Mouse (Mus musculus): Measurements from ENCODE around the gene 9330182L06Rik.

9330182L06Rik gene

GRCm38 (mm10) chr5:9361982-9362661 is 96.2 kb downstream of the 9330182L06Rik start:
- no peak for DNase-seq (ENCODE audit: low spot score)

DNA sequence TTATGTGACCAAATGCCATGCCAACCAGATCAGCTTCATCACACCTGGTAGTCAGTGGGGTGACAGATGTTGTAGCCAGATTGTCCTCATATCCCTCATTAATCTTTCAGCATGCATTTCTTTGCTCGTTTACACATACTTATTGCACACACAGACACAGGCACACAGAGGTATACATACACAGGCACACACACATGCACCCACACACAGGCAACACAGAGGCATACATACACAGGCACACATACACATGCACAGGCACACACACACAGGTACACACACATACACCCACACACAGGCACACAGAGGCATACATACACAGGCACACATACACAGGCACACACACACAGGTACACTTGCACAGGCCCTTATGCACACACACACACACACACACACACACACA is 99.0 kb downstream of the 9330182L06Rik start:
- no peak for DNase-seq (ENCODE audit: low spot score)

DNA sequence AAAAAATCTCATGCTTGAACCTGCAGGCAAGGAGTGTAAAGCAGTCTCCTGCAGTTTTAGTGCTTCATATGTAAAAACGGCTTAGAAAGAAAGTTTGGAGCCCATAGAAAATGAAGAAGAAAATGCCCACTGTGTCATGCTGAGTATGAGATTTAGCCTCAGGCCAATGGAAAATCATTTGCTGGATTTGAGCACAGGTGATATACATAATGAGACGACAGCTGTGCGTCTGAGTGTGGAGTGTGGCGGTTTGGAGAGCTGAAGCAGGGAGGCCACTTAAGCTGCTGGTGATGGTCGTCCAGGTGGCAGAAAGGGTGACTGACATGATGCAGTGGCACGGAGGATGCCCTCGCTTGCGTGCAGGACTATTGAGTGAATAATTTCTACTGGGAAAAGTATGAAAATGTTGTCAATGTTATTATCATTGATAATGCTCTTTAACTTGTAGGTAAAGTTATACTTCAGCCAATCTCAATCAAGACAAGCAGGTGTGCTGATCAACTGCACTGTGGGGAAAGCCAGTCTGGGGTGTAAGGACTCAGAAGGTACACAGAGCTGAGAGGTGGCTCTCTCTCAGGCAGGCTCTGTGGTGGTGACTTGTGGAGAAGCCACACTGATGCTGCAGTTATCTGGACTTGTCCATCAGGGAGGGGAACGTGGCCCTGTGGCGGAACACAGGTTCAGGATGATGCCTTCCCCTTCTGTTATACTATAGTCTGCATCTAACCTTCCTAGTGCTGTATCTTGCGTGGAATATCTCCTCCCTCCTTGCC is 102.2 kb downstream of the 9330182L06Rik start:
- DNase-seq (ENCODE audit: low spot score): no peak

- no peak for DNase-seq (ENCODE audit: low spot score)
Measured at GRCm38 (mm10) chr5:9371127-9371526, 105.2 kb downstream of the 9330182L06Rik start.

GRCm38 (mm10) chr5:9373341-9373740 is 107.4 kb downstream of the 9330182L06Rik start:
- DNase-seq (ENCODE audit: low spot score): no peak

- no peak for DNase-seq (ENCODE audit: low spot score)
Measured at GRCm38 (mm10) chr5:9389968-9390367, 124.0 kb downstream of the 9330182L06Rik start.

DNA sequence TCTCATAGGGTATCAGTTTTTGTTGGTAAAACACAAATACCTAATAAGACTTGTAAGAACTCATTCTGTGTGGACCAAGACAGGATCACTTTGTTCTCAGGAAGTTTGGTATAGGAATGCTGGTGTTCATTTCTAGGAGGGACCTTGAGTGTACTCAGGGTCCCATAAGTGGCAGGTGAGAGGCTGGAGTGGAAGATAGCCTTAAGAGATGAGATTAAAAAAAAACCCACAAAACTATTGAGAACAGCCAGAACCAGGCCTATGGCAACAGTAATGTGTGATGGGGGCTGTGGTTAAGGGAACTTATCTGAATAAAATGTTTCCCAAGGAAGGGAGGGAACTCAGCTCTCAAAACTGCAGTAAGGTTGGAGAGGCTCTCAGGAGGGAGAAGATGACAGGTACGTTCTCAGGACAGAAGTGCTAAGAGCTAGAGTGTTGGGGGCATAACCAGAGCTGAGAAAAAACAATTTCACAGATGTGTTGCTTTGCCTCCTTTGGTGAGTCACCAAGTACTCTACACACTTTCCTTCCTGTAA is 126.0 kb downstream of the 9330182L06Rik start:
- DNase-seq (ENCODE audit: low spot score): no peak

DNA sequence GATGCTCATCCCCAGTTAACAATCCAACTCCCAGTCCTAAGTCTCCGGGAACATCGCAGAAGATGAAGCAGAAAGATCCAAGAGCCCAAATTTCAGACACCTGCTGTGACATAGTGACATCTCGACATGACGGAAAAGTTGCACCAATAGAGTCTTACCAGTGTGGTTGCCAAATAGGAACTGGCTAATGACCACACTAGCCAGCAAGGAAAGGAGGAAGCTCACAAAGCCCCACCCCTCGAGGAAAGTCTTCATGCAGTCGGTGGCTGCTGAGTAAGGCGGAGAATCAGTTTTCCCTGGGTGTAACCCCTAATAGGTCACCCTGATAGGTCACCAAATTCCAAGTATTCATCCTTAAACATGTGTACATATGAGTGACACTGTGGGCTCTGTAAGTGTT is 151.2 kb downstream of the 9330182L06Rik start:
- no peak for DNase-seq (ENCODE audit: low spot score)

GRCm38 (mm10) chr5:9417802-9418201 is 151.9 kb downstream of the 9330182L06Rik start:
- no peak for DNase-seq (ENCODE audit: low spot score)

GRCm38 (mm10) chr5:9419964-9420363 is 154.0 kb downstream of the 9330182L06Rik start:
- DNase-seq (ENCODE audit: low spot score): no peak

- DNase-seq (ENCODE audit: low spot score): no peak
Measured at GRCm38 (mm10) chr5:9424464-9424863, 158.5 kb downstream of the 9330182L06Rik start.

DNA sequence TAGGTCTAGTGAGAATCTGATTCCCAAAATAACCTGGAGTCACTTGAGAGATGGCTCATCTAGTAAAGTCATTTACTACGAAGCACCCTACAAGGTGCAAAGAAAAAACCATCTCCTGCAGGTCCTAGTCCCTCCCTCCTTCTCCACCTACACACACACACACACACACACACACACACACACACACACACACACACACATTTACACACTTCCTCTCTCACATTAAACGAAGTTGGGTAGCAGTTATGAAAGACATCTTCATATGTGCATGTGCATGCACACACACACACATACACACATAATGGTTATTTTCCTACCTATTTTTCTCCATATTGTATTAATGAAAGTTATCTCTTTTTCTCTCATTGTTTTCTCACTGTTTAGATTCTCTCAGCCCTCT is 161.2 kb downstream of the 9330182L06Rik start:
- DNase-seq (ENCODE audit: low spot score): no peak

- peak; percentile 4 for DNase-seq (ENCODE audit: low spot score)
Measured at GRCm38 (mm10) chr5:9427581-9428241, 161.8 kb downstream of the 9330182L06Rik start.

GRCm38 (mm10) chr5:9428728-9429127 is 162.8 kb downstream of the 9330182L06Rik start:
- no peak for DNase-seq (ENCODE audit: low spot score)

- no peak for DNase-seq (ENCODE audit: low spot score)
Measured at GRCm38 (mm10) chr5:9446146-9446545, 180.2 kb downstream of the 9330182L06Rik start.

DNA sequence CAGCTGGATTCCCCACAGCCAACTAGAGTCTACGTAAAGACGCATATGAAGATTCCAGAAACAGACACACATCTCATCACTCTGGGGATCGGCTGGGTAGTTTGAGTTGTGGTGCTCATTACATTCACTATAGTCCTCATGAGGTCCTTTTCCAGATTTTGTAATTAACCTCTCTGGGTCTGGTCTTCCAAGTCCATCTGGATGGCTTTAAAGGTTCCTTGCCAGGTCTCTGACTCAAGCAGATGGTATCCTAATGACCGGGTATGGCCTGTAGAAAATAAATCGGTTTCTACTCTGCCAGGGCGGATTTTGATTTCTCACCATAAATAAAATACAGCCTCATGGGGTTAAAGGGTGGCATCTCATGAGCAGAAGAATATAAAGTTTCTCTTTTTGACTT is 183.0 kb downstream of the 9330182L06Rik start:
- no peak for DNase-seq (ENCODE audit: low spot score)

GRCm38 (mm10) chr5:9449570-9449969 is 183.7 kb downstream of the 9330182L06Rik start:
- no peak for DNase-seq (ENCODE audit: low spot score)

DNA sequence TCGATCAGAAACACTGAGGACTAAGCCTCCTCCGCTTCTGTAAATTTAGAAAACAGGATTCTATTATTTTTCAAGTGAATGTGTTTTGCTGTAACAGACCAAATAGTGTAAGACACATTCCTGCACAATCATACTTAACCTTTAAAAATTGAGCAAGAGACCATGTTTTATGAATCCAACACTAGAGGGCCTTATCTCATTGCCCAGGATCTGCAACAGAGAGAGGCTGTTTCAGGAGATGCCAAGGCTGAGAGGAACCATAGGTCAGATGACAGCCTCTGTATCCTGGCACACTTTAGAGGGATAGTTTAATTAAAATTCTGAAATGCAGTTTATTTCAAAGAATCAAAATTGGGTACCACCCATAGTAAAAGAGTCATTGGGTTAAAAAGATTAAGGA is 187.4 kb downstream of the 9330182L06Rik start:
- DNase-seq (ENCODE audit: low spot score): no peak

- DNase-seq (ENCODE audit: low spot score): no peak
Measured at GRCm38 (mm10) chr5:9477587-9477986, 211.7 kb downstream of the 9330182L06Rik start.

- DNase-seq (ENCODE audit: low spot score): no peak
Measured at GRCm38 (mm10) chr5:9495456-9495855, 229.5 kb downstream of the 9330182L06Rik start.

DNA sequence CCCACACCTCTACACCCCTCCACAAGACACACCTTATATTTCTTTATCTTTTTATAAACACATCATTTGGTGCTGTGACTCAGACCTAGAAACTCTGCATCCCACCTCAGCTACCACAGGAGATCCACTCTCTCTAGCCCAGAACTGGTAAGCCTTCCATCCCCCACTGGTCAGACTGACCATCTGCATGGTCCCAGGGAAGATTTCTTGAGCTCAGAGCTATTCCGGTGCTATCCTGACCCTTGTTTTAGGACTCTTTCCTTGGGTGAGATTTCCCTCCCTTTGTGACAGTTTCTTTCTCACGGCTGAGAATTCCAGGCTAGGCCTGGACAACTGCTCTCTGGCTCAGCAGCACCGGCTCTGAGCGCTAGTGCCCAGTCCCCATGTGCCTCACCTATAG is 231.3 kb downstream of the 9330182L06Rik start:
- DNase-seq (ENCODE audit: low spot score): no peak

GRCm38 (mm10) chr5:9511027-9511426 is 245.1 kb downstream of the 9330182L06Rik start:
- no peak for DNase-seq (ENCODE audit: low spot score)

GRCm38 (mm10) chr5:9525507-9525906 is 259.6 kb downstream of the 9330182L06Rik start:
- DNase-seq (ENCODE audit: low spot score): no peak

Measured in urinary bladder, postnatal 14 days (tissue).